Mouse (Mus musculus) frontal cortex, adult (tissue): ENCODE results near the gene Gfap.

ENCODE experiments used
- ATAC-seq: cut with Nextera tagmentation; 2 replicates; pipeline ENCODE4 v1.9.2; 2017; ENCODE audit warnings: mild to moderate bottlenecking, moderate library complexity, mixed read lengths; ENCODE audit not compliant: low TSS enrichment

Gene Gfap

DNA sequence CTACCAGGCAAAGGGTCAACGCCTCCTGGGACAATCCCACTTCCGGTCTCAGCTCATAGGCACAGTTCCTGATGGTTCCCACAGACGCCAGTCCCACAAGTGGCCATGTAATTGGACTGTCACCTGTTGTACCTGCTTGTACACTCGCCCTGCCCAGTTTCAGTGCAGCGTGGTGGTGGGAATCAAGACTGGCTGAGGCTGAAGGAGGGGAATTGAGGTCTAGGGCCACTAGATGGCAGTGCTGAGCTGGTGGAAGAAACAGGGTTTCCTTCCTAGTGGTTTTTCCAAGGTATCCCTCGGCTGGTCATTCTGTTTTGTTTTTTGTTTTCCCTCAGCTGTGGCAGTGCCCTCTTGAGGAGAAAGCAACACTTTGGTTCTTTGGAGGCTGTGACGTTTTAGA lies at the start of gene Gfap:
Gene Gfap (minus strand): TSS at position 150 of the 400 bp plus-strand sequence.
- peak; percentile 85 for ATAC-seq

DNA sequence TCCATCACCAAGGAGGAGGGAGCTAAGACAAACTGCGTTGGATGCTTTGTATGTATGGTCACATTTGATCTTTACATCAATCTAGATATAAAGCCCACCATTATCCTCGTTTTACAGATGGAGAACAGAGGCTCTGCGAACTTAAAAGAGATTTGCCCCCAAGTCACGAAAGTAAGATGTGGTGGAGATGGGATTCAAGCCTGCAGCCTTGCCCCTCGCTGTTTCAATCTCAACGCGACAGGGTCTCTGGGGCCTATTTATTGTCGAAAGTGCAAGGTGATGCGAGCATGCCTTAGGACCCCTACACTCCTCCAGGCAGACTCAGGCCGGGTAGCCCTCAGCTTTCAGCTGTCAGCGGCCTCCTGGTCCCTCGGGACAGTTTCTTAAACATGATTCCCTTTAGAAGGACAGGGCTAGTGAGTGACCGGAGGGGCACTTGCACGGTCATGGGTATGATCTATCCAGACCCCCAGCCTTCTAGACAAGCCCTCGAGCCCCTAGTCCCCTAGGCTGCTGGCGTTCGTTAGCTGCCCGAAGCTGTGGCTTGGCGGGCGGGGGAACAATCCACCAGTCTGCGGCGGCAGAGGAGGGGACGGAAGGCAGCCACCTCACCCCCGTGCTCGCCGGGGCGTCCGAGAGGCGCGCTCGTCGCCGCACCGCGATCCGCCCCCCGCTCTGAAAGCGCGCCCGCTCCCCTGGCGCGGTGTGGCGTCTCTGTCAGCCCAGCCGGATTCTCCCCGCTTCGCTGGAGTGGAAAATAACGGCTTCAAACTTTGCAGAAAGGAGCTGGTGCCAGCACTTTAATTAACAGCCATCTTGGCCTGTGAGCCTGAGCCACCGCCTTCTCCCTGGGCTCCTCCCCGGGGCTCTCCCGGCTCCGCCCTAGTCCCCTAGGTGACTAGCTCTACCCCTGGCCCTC lies 47.6 kb upstream of the Gfap start:
- peak; percentile 31; the same call in 1 of the 2 replicates for ATAC-seq

DNA sequence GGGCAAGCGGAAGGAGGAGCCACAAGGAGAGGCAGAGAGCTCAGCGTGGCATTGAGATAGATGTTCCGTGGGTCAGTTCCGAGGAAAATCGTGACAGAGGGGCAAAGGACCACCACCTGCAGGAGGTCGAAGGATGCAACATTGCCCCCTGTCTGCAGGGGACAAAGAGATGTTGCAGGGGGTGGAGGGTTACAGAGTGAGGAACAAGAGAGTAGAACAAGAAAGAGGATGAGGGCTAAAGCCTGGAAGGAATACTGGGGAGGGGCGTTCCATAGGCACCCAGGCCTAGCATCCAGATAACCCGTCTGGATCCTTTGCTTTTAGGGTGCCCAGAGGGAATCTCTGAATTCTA lies 46.3 kb upstream of the Gfap start:
- ATAC-seq, result no peak

DNA sequence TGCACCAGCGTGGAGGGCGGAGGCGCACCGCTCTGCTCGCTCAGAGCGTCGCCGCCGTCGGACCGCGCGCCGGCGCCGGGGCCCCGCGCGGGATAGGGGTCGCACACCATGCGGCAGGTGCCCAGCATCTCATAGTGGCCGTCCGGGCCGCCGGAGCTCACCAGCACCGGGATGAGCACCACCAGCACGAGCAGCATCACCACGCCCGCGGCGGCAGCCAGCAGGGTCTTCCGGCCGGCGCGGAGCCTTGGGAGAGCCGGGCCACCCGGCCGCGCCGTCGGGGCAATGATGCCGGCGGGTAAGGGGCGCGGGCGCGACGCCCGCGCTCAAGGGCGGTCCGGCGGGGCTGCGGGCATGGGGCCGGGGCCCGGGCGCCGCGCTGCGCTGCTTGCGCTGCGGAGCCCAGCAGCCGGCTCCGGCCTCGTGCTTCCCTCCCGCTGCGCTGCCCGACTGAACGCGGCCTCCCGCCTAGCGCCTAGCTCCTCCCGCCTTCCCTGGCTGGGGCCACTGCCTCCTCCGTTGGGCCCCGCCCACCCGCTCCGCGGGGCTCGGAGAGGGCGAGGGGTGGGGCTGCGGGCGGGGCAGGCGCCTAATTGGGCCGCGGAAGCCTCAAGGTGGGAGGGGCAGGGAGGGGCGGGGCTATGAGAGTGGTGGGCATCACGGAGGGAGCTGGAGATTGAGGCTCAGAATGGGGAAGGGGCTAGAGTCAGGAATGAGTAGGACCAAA lies 45.7 kb upstream of the Gfap start, which contains the start of gene C1ql1:
Gene C1ql1 (minus strand): TSS at position 424 of the 727 bp plus-strand sequence.
- ATAC-seq, result no peak

DNA sequence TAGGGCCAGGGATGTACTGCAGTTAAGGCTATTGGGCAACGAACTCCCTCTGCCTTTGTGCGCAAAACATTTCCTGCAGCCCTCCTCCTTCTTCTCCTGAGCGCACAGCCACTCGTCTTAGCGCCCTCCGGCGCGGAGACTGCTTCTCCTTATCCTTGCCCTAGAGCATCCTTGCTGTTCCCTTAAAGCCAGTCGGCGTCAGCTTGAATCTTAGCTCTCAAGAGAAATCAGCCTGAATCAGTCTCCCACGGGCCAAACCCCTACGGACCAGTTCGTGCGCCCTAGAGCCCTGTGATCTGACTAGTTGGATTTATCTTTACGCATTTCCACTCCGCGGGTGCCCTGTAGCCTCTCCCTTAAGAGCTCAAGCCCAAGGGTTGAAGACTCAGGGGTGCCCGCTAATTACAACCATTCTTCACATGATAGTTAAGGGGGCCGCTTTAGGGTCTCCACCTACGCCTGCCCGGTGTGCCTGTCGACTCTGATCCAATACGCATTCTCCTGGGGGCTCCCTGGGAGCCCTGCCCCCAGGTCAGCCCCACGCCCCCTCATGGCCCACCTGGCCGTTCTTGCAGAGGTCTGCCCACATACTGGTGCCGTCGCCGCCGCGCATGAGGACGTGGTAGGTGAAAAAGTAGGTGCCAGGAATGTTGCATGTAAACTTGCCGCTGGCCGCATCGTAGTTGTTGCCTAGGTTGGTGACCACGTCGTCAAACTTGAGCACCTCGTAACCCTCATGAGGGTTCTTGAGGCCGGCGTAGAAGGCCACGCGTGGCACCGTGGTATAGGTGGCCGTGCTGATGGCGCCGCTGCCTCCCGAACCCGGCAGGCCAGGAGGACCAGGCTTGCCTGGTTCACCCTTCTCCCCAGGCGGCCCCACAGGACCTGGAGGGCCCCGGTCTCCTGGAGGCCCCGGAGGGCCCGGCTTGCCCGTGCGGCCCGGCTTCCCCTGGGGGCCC lies 44.9 kb upstream of the Gfap start:
- no peak for ATAC-seq

DNA sequence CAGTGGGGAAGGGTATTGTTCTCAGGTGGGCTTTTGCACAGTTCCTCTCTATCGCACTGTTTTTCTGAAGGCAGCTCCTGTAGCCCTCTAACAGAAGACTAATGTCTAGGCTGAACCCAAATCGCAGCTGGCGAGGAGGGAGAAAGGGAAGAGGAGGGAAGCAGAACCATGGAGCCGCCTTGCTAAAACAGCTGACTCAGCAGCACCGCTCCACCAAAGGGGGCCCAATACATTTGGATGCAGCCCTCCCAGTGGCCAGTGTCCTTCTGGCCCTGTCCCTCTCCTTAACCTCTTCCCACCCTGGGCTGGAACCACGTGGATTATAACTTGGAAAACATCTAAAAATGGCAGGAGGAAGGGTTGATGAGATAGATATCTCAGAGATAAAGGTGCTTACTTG lies 40.5 kb upstream of the Gfap start:
- no peak for ATAC-seq

DNA sequence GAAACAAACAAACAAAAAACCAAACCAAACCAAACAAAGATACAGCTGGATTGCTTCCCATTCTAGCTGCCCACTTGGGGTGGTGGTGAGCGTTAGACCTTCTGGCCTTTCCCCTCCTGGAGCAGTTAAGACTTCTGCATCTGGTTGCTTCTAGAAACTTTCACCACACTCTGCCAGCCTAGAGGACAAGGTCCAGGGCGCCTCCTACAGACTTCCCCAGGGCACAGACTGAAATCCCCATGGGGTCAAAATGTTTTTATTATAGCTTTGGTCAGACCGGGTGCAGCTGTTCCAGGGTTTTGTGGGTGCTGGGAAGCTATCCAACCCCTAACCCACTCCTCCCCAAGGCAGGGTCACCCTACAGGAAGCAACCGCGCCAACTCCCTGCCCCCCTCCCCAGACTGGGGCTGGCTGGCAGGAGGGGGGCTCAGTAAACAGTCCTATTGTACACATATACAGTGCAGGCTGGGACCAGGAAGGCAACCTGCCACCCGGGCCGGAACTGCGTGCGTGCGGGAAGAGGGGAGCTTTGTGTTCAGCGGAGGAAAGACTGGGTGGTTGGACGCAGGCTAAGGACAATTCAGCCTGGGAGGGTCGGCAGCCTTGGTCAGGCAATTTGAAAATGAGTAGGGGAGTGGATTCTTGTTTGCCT lies 38.4 kb upstream of the Gfap start:
- no peak for ATAC-seq

DNA sequence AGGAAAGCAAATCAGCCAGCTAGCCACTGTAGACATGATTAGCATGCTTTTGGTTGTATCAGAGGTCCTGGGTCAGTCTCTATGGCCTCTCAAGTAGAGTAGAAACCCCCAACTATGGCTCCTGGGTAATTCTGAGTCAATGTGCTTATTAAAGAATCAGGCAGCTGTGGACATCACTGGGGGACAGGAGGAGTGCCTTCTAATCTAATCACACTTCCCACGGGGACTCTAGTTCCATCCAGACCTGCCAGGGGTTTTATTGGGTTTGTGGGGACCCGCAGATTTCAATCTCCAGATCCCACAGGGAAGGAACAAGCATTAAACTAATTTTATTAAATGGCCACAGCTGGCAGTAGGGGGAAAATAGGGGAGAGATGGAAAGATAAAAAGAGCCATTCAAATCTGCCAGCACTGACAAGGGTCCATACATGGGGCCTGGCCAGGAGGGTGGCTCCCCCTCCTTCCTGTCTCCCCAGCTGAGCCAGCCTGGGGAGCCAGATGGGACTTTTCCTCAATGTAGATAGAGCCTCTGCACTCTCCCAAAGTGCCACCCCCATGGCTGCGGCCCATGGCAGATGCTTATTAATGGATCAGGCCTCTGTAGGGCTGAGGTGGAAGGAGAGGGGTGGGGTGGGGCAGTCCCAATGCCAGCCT lies 36.9 kb upstream of the Gfap start:
- no peak for ATAC-seq

DNA sequence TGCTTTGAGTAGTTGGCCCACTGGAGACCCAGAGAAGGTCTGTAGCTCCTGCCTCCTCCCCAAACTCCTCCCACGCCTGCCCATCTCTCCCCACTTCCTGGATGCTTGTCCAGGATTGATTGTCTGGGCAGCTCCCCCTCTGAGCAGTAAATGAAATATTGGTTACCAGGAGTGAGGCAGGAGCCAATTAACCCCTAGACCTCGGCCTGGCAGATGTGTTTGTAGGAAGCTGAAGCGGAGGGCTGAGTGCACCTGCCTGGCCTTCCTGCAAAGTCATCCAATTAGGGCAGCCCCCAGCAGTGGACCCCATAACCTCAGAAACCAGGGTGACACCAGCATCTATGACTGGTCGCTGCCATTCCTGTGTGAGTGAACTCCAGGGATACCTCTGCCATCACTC lies 35.6 kb upstream of the Gfap start:
- ATAC-seq, result no peak

DNA sequence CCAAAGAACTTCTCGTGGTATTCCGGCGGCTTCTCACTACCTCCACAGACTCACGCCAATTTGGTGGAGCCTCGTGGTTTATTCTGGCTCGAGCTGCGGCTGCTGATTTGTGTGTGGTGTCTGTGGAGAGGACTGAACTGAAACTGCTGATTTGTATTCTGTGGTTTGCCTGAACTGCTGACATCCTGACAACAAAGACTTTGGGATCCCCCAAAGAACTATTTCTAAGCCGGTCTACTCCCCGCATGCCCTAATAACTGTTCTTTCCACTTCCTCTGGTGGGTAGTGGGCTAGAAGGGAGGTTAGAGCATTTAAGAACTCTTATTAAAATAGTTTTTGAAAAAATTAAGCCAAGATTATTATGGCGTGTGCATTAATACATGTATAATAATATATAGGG lies 30.0 kb upstream of the Gfap start:
- ATAC-seq, result no peak

DNA sequence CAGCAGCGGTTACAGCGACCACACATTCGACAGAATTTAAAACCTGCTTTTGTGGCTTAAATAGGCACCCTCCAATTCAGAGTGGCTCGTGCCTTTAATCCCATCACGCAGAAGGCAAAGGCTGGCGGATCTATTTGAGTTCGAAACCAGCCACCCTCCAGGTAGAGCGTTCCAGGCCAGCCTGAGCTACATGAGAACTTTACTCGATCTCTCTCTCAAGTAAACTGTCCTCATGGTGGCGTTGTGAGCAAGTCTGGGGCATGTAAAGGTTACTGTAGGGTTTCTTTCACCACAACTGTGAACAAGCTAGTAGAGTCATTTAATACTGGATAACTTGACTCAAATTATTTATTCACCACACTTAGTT lies 24.6 kb upstream of the Gfap start:
- peak; percentile 34; the same call in 1 of the 2 replicates for ATAC-seq

DNA sequence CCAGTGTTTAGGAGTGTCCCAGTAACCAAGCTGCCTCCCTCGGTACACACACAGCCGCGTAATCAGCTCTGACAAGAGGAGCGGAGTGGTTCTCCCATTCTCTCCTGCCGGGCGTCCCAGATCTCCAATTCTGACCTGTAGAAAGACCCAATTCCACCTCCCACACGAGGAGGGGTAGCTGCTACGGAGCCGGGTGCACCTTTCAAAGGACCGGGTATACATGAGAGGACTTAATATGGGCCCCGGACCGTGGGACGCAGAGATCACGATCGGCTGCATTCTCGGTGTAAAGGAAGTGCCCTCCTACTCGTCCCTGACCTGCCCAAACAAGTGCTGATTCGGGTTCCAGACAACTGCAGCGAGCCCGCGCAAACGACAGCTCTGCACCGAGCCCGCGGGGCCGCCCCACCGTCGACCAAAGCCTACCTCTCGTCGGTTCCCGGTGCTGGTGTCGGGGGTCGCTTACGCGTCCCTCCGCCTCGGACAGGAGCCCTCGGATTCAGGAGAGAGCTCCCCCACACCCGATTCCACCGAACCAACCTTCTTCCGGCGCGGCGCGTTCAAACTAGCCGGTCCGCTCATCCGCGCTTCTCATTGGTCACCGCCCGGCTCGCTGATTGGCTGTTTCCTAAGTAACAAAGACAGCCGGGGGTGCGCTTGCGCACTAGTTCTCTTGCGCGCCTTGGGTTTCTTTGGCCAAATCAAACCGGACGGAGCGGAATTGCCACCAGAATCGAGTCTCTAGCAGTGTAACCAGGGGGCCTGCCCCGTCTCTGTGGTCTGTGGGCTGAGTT lies 24.0 kb upstream of the Gfap start, which contains the start of gene Kif18b:
Gene Kif18b (minus strand): TSS at position 568 of the 794 bp plus-strand sequence.
- ATAC-seq, result peak; percentile 96

DNA sequence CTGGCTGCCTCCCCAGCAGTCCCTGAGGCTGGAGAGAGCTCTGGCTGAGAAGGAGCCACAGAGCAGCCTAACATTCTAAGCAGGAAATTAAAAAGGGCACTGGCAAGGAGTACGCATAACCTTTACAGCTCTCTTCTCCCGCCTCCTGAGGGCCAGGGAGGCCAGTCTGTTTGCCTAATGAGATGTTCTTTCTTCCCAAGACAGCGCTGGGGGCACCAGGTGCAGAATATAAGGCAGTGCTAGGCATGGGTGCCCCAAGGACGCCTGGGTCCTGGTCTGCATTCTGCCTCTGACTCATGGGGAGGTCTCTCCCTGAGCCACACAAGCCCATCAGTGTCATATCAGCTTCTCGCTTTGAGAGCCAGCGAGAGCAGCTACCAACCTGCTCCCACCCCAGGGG lies 20.8 kb upstream of the Gfap start:
- ATAC-seq, result no peak

DNA sequence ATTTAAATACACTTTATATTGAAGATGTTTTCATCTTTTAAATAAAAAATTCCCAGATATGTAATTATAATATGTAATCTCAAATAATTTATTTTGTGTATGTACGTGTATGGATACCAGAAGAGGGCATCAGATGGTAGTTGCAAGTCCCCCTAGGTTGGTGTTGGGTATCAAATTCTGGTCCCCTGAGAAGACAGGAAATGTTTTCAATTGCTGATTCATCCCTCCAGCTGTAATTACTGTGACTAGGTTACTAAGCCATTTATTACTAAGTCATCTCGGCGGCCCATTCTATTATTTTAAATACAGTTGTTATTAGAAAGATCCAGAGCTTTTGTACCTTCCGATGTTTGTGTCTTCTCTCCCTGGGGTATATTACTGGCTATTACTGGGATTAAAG lies 17.4 kb upstream of the Gfap start:
- ATAC-seq, result no peak

DNA sequence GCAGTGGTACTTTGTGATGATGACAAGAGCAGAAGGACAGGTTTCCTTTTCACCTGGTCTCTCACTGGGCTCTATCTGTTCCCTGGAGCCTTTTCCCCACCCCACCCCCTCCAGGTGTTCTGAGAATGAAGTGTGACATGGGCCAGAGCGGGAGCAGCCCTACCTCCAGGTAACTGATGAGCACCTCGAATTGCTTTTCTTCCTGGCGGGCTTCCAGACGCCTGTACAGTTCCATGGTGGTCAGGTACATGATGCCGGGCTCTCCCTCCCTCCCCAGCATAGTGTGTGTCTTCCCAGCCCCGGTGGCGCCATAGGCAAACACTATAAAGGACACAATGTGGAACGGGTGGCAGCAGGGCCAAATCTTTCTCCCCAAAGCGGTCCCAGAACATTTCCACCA lies 14.7 kb upstream of the Gfap start:
- no peak for ATAC-seq

DNA sequence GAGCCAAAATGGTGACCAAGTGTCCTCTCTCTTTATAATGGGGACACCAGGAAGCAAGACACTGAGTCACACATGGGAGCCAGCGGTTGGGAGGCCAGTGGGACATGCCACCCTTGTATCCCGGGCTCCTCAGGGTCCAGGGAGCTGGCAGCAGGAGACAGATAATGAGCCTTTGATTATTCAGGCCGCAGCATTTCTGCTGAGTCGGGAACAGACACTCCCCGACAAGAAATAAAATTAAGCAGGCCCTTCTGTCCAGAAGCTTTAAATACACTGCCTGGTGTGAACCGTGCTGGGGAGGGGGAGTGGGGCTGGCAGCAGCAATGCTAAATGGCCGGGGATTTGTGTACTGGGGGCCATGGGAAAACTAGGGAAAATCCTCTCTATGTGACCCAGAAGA lies 10.7 kb upstream of the Gfap start:
- no peak; the same call in 1 of the 2 replicates for ATAC-seq

DNA sequence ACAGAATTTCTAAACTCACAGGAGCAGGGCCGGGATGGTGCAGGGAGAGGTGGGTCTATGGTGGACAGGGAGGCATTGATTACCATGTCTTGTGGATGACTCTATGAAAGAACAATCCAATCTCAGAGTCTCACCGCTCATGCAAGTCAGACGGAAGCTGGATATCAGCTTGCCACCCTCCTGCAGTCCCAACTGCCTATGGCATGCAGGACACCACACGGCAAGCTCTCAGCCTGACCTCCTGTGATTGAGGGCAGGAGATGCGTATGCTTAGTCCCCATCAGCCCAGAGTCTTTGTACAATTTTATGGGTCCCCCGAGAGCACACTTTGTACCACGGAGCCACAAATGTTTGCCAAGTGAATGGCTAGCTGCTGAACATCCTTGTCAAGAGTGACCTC lies 2.9 kb upstream of the Gfap start:
- no peak for ATAC-seq

DNA sequence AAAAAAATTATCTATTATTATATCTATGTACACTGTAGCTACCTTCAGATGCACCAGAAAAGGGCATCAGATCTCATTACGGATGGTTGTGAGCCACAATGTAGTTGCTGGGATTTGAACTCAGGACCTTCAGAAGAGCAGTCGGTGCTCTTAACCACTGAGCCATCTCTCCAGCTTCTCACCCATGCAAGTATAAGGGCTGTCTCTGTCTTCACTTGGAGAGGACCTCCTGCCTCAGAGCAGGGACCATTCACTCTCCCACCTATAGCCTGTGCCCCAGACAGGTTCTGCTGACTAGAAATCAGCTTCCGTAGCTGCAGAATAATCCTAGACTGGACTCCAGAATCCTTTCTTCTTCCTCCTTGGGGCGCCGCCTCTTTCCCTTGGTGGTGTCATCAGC lies 1.4 kb upstream of the Gfap start:
- no peak for ATAC-seq

DNA sequence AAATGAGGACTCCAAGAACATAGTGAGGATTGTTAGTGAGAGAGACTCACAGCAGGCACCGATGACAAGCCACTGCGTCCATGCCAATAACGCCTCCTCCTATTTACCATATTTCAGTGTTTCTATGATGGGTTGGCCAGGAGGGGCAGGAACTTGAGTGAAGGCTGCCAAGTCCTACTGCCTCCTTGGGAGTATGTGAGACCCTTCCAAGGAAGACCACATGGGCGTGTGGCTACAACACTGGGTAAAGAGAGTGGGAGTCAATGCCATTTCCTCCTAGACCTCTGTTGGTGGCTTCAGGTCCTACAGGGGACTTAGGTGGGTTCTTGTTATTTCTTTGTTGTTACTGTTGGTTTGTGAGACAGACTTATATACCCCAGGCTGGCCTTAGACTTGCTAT lies 487 bp upstream of the Gfap start:
- ATAC-seq, result peak; percentile 20; the same call in 1 of the 2 replicates

DNA sequence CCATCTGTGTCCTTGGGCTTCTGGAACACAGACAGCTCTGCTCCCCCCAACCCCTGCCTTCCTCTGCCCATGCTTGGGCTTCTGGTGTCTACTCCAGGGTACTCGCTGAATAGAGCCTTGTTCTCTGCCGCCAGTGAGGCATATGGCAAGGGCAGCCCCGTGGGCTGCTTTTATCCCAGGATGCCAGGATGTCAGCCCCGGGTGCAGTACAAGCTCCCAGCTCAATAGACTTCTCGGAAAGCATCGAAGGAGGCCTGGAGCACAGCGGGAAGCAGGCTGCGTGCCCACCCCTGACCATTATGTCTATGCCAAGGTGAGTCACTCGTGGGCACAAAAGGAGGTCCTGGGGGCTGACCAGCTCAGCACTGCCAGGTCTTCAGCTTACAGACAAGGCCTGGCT lies 2.3 kb downstream of the Gfap start:
- ATAC-seq, result no peak
